In genomic region chr2:135968159-135968558, GRCm38 (mm10) we compare ENCODE assay signal across 10 mouse cellular contexts.
A peak's percentile ranks its signal among the peaks of the same experiment; 100 is the strongest.
DNase-seq lines count a peak whose midpoint lies in the region; ATAC-seq lines count a peak whose summit lies in the region.
"Had no signal": no experiment of that assay in that cellular context is flagged by ENCODE, and none has a peak within 500 bp of the region (broad histone marks: within the 10 kb centered on the region; RNA-seq: fewer than 3 reads in every experiment).

No protein-coding gene starts in this region.

- H3K27ac ChIP-seq in midbrain, embryonic 14.5 days (replicated peaks; ENCODE audit: low read depth, low read length) = no peak overlapping the region
- H3K27ac ChIP-seq in midbrain, embryonic 16.5 days (ENCODE audit: low read length) = no peak overlapping the region
- no peak overlapping the region for H3K27ac ChIP-seq in liver, embryonic 12.5 days
- H3K27ac ChIP-seq: limb, embryonic 15.5 days; macrophage had no signal

- no peak overlapping the region for H3K4me3 ChIP-seq in midbrain, embryonic 14.5 days (replicated peaks; ENCODE audit: low read depth, low read length)
- no peak overlapping the region for H3K4me3 ChIP-seq in midbrain, embryonic 16.5 days (ENCODE audit: low read depth, low read length)
- no peak overlapping the region for H3K4me3 ChIP-seq in liver, embryonic 12.5 days
- H3K4me3 ChIP-seq: limb, embryonic 15.5 days had no signal

- no peak overlapping the region for H3K9ac ChIP-seq in midbrain, embryonic 14.5 days (replicated peaks; ENCODE audit: low read length)
- H3K9ac ChIP-seq in midbrain, embryonic 16.5 days (ENCODE audit: low read depth, low read length) = no peak overlapping the region
- no peak overlapping the region for H3K9ac ChIP-seq in liver, embryonic 12.5 days
- H3K9ac ChIP-seq: limb, embryonic 15.5 days had no signal

- DNase-seq in midbrain, embryonic 14.5 days = peak; percentile 50
- peak; percentile 61 to 70 for DNase-seq in cerebellum, postnatal 14 days
- peak; percentile 15 to 40 for DNase-seq in kidney, adult 8-10 months
- peak; percentile 15 for DNase-seq in retina, adult 2 months (ENCODE audit: low read depth, low spot score)
- no peak for DNase-seq in urinary bladder, postnatal 14 days (ENCODE audit: low spot score)
- DNase-seq in heart, postnatal 4 days = no peak

- WGBS in midbrain, embryonic 14.5 days = 58% methylated on average over 12 of the region's 12 CpGs
- WGBS in midbrain, embryonic 16.5 days = 49% methylated on average over 12 of the region's 12 CpGs
- WGBS in liver, embryonic 12.5 days (ENCODE audit: insufficient replicate concordance) = 82% methylated on average over 12 of the region's 12 CpGs

- peaks cover 11% of the 10 kb centered on the region; the same call in 1 of the 2 replicates for H3K36me3 ChIP-seq in midbrain, embryonic 14.5 days (ENCODE audit: control insufficient read depth, insufficient read depth, low read length)
- H3K36me3 ChIP-seq in midbrain, embryonic 16.5 days (ENCODE audit: control insufficient read depth, insufficient read depth, low read length) = peaks cover 9% of the 10 kb centered on the region; the same call in 1 of the 2 replicates
- no peaks in the 10 kb centered on the region for H3K36me3 ChIP-seq in liver, embryonic 12.5 days
- H3K36me3 ChIP-seq: limb, embryonic 15.5 days had no signal

- H3K27me3 ChIP-seq in midbrain, embryonic 14.5 days (ENCODE audit: control insufficient read depth, insufficient read depth, low read length) = no peaks in the 10 kb centered on the region
- H3K27me3 ChIP-seq in midbrain, embryonic 16.5 days (ENCODE audit: control insufficient read depth, insufficient read depth, low read depth, low read length) = no peaks in the 10 kb centered on the region
- no peaks in the 10 kb centered on the region for H3K27me3 ChIP-seq in liver, embryonic 12.5 days (replicated peaks)
- H3K27me3 ChIP-seq: limb, embryonic 15.5 days had no signal

- H3K4me2 ChIP-seq in midbrain, embryonic 14.5 days (ENCODE audit: low read length) = no peak overlapping the region
- H3K4me2 ChIP-seq in midbrain, embryonic 16.5 days (ENCODE audit: low read length) = no peak overlapping the region
- no peak overlapping the region for H3K4me2 ChIP-seq in liver, embryonic 12.5 days
- H3K4me2 ChIP-seq: limb, embryonic 15.5 days had no signal

- H3K9me3 ChIP-seq in midbrain, embryonic 14.5 days (ENCODE audit: control insufficient read depth, low read length) = no peaks in the 10 kb centered on the region
- no peaks in the 10 kb centered on the region for H3K9me3 ChIP-seq in midbrain, embryonic 16.5 days (replicated peaks; ENCODE audit: control insufficient read depth, low read length, poor library complexity, severe bottlenecking)
- H3K9me3 ChIP-seq in liver, embryonic 12.5 days (replicated peaks) = no peaks in the 10 kb centered on the region
- H3K9me3 ChIP-seq: limb, embryonic 15.5 days had no signal

- no peaks in the 10 kb centered on the region for H3K4me1 ChIP-seq in midbrain, embryonic 14.5 days (ENCODE audit: control insufficient read depth, insufficient read depth, low read length)
- H3K4me1 ChIP-seq in midbrain, embryonic 16.5 days (ENCODE audit: control insufficient read depth, insufficient read depth, low read length) = no peaks in the 10 kb centered on the region
- H3K4me1 ChIP-seq in liver, embryonic 12.5 days = no peaks in the 10 kb centered on the region
- H3K4me1 ChIP-seq: limb, embryonic 15.5 days had no signal

- ATAC-seq in midbrain, embryonic 14.5 days (ENCODE audit: low FRiP score, low TSS enrichment) = no peak
- ATAC-seq in midbrain, embryonic 16.5 days = no peak
- no peak for ATAC-seq in liver, embryonic 12.5 days

Comparison
In these comparisons a context has a peak if more than half of its experiments do, and no peak if none do; other contexts are left out.
1. DNase-seq: peak in midbrain, embryonic 14.5 days (single experiment), cerebellum, postnatal 14 days (2 of 2), kidney, adult 8-10 months (2 of 2) and retina, adult 2 months (single experiment); none in urinary bladder, postnatal 14 days (single experiment) and heart, postnatal 4 days (single experiment).